Mouse (Mus musculus): ENCODE results near the gene Rnaseh2b.
A peak's percentile ranks its signal among the peaks of the same experiment; 100 is the strongest.

DNA sequence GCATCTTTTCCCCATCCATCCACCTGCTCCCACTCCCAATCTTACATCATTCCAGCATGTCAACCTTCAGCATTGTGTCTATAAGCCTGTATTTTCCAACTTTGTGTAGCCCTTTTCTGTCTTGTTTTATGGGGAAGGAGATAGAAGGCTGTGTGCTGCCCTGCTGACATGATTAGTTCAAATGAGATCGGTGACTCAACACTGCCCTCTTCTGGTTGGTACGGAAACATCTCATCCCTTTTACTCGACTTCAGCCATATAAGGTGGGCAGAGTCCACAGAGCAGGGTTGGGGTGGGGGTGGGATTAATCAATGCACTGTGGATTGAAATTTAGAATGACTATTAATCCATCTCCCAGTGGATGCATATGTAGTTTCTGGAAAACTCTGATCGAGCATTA, 40.4 kb upstream of the Rnaseh2b start:
- TF ChIP-seq ZNF384 (IDR thresholded peaks at IDR 0.05; ENCODE audit: low read depth, low read length) (no peak), CTCF (conservative IDR thresholded peaks at IDR 0.05 in 1 of 2, IDR thresholded peaks at IDR 0.05 in 1 of 2; ENCODE audit: low read depth in 2 of 2, low read length in 2 of 2) (peak; percentile 68 to 69), IRF4 (IDR thresholded peaks at IDR 0.05; ENCODE audit: low read depth, low read length) (0 out of 2 replicates have a peak, but pooled peaks have one; percentile 18), POLR2A (IDR thresholded peaks at IDR 0.05; ENCODE audit: low read depth, low read length) (no peak), MAFK (IDR thresholded peaks at IDR 0.05; ENCODE audit: insufficient replicate concordance, low read length) (no peak)
